Mouse (Mus musculus): ENCODE results near the gene Ubxn11.
"Not testable (repeated sequence)": the region's sequence is repeated elsewhere in the genome, so short reads cannot be mapped to it uniquely, and the experiment has no call there.

Gene Ubxn11

GRCm38 (mm10) chr4:134119644-134120043 is 17.3 kb downstream of the Ubxn11 start:
- peak in 1 of 2 experiments; percentile 58 for DNase-seq

GRCm38 (mm10) chr4:134120192-134120805 is 17.9 kb downstream of the Ubxn11 start:
- peak in 1 of 2 experiments; percentile 44 for DNase-seq

DNA sequence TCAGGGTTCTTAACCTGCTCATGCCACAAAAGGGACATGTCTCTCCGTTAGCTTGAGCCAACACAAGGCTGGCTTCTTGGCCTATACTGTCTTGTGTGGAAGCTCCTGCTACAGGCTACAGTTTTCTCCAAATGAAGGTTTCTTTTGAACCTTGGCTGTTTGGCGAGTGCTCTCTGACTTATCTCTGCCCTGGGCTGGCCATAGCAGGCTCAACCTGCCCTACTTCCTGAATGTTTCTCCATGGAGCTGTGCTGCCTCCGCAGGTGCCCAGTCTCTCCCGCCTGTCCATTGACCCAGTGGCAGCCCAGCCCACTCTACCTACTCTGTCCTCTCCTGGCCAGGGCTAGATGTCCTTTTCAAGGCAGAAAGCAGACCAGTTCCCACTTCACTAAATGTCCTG is 18.5 kb downstream of the Ubxn11 start:
- no peak for DNase-seq

DNA sequence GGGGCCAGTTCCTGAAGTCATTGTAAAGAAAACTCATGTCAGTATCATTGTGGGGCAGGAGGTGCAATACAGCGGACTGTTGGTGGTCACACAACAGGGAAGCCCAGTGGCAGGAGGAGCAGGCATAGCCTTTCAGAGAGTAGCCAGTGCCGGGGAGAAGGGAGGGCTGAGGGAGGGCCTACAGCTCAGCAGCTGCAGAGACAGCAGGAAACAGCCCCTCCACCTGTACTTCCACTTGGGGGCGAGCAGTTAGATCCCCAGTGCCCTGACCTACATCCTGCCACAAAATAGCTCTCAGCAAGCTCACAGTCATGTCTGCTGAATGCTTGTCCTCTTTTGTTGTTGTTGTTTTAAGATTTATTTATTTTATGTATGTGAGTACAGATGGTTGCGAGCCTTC is 19.2 kb downstream of the Ubxn11 start:
- peak; percentile 54 to 64 for DNase-seq

DNA sequence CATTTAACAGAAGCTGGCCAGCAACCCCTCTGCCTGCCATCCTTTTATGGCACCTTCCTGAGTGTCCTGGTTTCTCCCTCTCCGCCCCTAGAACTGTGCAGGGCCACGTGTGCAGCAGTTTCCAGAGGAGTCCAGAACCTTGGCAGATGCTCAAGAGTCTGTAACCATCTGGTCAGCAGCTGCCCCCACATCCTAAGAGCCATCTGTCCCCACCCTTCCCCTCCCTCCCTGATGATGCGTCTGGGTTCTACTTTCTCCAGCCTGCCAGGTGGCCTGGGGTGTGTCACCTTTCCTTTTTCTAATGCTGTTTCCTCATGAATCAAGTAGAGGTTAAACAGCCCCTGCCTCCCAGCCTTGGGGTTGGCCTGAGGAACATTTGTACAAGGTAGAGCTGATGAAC is 19.9 kb downstream of the Ubxn11 start:
- DNase-seq = no peak

- DNase-seq = no peak
Observed at GRCm38 (mm10) chr4:134123147-134123546, 20.8 kb downstream of the Ubxn11 start.

DNA sequence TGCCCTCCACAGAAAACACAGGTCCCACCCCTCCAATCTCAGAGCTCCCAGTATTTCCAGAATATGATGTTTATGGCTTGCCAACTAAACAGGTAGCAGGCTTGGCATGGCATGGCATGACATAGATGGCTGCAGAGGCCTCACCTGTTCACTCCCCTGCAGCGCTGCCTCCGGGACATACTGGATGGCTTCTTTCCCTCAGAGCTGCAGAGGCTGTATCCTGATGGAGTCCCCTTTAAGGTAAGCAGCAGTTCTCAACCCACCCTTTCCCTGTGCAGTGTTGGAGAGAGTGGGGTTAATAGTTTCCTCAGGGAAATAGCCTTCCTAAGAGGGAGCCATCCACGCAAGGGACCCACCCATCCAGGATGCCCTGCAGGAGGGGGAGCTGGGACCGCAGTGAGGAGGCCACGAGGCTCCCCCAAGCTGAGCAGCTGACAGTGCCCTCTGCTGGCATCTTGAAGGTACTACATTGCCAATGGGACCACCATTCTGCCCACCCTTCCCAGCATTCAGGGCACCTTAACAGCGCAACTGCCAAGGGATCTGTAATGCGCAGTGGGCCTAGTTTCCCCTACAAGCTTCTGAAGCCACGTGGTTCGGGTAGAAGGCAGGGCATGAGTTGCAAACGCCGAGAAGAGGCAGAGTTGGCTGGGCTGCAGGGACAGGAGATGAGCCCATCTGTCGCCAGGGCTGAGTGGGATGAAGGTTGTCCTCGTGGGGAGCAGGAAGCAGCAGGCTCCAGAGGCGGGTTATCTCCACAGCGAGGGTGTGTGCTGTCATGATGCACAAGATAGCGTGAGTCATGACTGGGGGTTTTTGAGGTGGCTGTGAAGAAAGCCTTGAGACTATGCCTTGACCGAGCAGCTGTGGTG is 21.5 kb downstream of the Ubxn11 start:
- DNase-seq = peak; percentile 55 to 69

- DNase-seq = no peak
Observed at GRCm38 (mm10) chr4:134125383-134126060, 23.2 kb downstream of the Ubxn11 start.

DNA sequence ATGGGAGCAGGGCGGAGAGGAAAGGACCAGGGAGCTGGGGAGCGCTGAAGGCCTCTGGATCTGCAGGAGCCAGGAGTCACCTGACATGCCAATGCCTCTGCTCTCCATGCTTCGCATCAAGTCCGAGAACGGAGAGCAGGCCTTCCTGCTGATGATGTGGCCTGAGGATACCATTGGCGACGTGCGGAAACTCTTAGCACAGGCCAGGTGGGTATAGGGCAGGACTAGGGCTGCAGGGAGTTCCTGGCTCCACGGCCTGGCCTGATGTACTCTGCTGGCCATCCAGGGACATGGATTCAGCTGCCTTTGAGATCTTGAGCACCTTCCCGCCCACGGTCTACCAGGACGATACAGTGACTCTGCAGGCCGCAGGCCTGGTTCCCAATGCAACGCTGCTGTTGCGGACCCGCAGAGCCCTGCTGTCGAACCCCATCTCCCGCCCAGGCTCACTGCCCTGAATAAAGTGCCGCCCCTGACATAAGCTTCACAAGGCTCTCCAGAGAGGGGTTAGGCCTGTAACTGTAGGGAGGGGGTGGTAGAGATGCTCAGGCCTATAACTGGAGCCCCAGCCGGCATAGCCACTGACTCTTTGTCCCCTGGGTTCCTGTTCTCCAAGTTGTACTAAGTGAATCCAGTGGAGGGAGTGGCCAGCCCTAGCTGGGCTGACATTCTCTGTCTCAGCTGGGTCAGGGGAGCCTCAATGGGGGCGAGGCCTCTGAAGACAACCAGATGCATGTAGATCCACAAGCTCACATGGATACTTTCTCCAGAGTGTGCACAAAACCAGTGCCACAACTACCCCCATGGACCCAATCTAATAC is 24.1 kb downstream of the Ubxn11 start:
- no peak for DNase-seq

- DNase-seq = no peak
Observed at GRCm38 (mm10) chr4:134127121-134127455, 24.7 kb downstream of the Ubxn11 start.

DNA sequence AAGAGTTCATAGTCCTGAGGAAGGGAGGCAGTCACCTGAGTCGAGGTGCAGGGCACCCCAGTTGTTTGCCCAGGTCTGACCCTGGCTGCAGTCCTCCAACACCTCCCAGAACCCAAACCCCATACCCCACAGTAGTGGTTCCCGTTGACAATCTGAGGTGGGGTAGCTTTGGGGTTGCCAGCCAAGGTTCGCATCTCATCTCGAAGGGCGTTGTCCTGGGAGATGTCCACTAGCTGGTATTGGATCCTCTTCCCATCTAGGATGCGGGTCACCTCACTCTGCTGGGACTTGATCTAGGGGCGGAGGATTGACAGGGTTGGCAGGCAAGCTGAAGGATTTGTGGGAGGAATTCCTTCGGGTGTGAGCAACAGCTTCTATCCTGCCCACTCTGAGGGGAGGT is 25.4 kb downstream of the Ubxn11 start:
- DNase-seq = no peak

GRCm38 (mm10) chr4:134128221-134128982 is 26.0 kb downstream of the Ubxn11 start, which contains the start of gene Sh3bgrl3:
TSS of gene Sh3bgrl3 (minus strand) at chr4:134128789.
- peak; percentile 86 to 87 for DNase-seq

- no peak for DNase-seq
Observed at GRCm38 (mm10) chr4:134128983-134129362, 26.6 kb downstream of the Ubxn11 start.

GRCm38 (mm10) chr4:134129482-134129881 is 27.1 kb downstream of the Ubxn11 start:
- no peak for DNase-seq

DNA sequence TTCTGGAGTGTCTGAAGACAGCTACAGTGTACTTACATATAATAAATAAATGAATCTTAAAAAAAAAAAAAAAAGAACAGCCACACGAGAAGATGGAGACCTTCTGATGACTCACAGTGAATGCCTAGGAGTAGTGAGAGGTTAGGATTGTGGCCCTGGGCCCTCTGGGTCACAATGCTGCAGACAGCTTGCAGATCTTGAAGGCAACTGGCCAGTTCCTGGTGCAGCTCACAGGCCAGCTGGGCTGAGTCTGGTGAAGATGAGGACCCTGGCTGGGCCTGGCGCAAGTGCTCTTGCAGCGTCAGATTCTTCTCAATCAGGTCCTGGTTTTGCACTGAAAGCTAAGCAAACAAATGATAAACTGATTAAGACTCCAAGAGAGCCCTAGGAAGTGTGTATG is 29.7 kb downstream of the Ubxn11 start:
- no peak for DNase-seq

DNA sequence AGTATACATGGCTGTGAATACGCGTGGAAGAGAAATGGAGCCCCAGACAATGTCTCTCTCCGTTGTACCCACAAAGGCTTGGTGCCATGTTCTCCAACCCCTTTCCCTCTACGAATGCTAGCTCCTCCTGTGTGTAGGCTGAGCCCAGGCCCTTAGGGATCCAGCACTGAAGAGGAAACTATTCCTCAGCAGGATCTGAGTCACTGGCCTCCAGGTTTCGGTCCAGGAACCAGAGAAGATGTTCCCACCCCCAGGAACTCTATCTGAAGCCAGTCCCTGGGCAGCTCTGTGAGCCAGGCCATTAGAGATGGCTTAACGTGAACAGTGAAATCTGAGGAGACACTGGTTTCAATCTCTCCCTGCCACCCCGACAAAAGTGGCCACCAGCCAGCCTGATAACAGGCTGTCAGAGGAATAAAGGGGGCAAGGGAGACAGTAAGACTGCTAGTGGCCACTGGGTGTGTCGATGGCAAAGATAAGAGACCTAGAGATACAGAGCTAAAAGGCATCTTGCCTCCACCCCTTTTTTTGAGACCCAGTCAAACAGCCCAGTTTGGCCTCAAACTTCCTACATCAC is 30.2 kb downstream of the Ubxn11 start:
- DNase-seq = no peak

- DNase-seq = no peak
Observed at GRCm38 (mm10) chr4:134136280-134136926, 34.0 kb downstream of the Ubxn11 start.

GRCm38 (mm10) chr4:134138857-134139256 is 36.5 kb downstream of the Ubxn11 start:
- no peak for DNase-seq

- DNase-seq = not testable (repeated sequence)
Observed at GRCm38 (mm10) chr4:134144297-134144696, 41.9 kb downstream of the Ubxn11 start.

DNA sequence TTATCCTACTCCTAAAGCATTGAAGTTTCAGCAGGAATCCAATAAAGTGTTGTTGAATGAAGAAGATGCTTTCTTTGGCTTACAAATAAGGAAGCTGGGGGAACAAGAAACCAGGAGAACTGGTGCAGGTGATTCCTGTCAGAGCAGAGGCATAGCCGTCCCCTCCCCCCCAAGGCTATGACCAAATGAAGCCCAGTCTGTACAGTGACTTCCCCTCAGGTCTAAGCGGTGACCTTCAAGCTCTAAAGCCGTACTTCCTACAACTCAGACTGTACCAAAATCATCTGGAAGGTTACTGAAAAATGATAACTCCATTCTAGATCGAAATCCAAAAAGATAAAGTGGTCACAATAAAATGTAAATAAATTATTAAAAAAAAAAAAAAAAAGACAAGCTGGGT is 47.0 kb downstream of the Ubxn11 start:
- DNase-seq = no peak

DNA sequence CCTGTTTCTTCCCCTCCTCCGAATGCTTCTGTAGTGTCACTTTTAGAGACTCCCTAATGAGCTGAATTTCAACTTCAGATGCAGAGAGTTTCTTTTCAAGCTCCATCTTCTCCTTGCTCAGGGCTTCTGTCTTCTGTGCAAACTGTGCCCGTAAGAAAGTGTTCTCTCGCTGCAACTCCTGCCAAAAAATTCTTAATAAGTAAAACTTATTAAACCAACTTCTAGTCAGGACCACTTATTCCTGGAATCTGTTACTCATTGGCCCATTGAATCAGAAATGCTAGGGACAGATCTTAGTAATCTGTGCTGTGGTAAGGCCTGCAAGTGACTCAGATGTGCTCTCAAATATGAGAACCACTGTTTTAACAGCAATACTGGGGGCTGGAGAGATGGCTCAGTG is 49.7 kb downstream of the Ubxn11 start:
- DNase-seq = no peak
